In genomic region chr6:115943498-115944427, GRCm38 (mm10) we compare ENCODE assay signal across 22 mouse cellular contexts. TPM values are rescaled to one million over a fixed set of nuclear protein-coding genes. Genes with fewer than 3 reads are reported as not detected.
DNase-seq lines count a peak whose midpoint lies in the region; ATAC-seq and TF ChIP-seq lines count a peak whose summit lies in the region.
"Had no signal": no experiment of that assay in that cellular context is flagged by ENCODE, and none has a peak within 500 bp of the region (broad histone marks: within the 10 kb centered on the region; RNA-seq: fewer than 3 reads in every experiment).

No protein-coding gene starts in this region.

- H3K4me3 ChIP-seq in embryonic facial prominence, embryonic 14.5 days (ENCODE audit: low read depth, low read length) = no peak overlapping the region
- H3K4me3 ChIP-seq in embryonic facial prominence, embryonic 10.5 days = no peak overlapping the region
- no peak overlapping the region for H3K4me3 ChIP-seq in lung, postnatal 0 days (ENCODE audit: low read depth, low read length)
- H3K4me3 ChIP-seq: hindbrain, embryonic 10.5 days; kidney, embryonic 15.5 days; left cerebral cortex, adult 2 months; limb, embryonic 13.5 days; lung, embryonic 15.5 days; neural tube, embryonic 15.5 days had no signal

- no peaks in the 10 kb centered on the region for H3K9me3 ChIP-seq in embryonic facial prominence, embryonic 14.5 days (ENCODE audit: control insufficient read depth, low read length)
- H3K9me3 ChIP-seq in embryonic facial prominence, embryonic 10.5 days = no peaks in the 10 kb centered on the region
- H3K9me3 ChIP-seq in lung, postnatal 0 days (ENCODE audit: low read length) = no peaks in the 10 kb centered on the region
- H3K9me3 ChIP-seq: hindbrain, embryonic 10.5 days; kidney, embryonic 15.5 days; limb, embryonic 13.5 days; lung, embryonic 15.5 days; neural tube, embryonic 15.5 days had no signal

- WGBS in embryonic facial prominence, embryonic 14.5 days = 62% methylated on average over 9 of the region's 9 CpGs
- WGBS in embryonic facial prominence, embryonic 10.5 days = 83% methylated on average over 9 of the region's 9 CpGs
- 50% methylated on average over 9 of the region's 9 CpGs for WGBS in lung, postnatal 0 days

- no peak for TF ChIP-seq EP300 in lung, postnatal 0 days (IDR thresholded peaks at IDR 0.05)

- peaks cover 9% of the 10 kb centered on the region; the same call in 1 of the 2 replicates for H3K4me1 ChIP-seq in embryonic facial prominence, embryonic 14.5 days (ENCODE audit: control insufficient read depth, insufficient read depth, low read length)
- peaks cover 23% of the 10 kb centered on the region for H3K4me1 ChIP-seq in embryonic facial prominence, embryonic 10.5 days
- no peaks in the 10 kb centered on the region; the same call in 1 of the 2 replicates for H3K4me1 ChIP-seq in lung, postnatal 0 days (ENCODE audit: insufficient read depth, low read depth, low read length)
- H3K4me1 ChIP-seq: neural tube, embryonic 15.5 days had no signal

- H3K27me3 ChIP-seq in embryonic facial prominence, embryonic 14.5 days (replicated peaks; ENCODE audit: control insufficient read depth, insufficient read depth, low read length) = no peaks in the 10 kb centered on the region
- peaks cover 8% of the 10 kb centered on the region; the same call in 1 of the 2 replicates for H3K27me3 ChIP-seq in embryonic facial prominence, embryonic 10.5 days (replicated peaks; ENCODE audit: low read depth, poor library complexity, severe bottlenecking)
- H3K27me3 ChIP-seq in lung, postnatal 0 days (replicated peaks; ENCODE audit: insufficient read depth, low read length) = no peaks in the 10 kb centered on the region
- H3K27me3 ChIP-seq: kidney, embryonic 15.5 days; limb, embryonic 13.5 days; lung, embryonic 15.5 days; neural tube, embryonic 15.5 days had no signal

- no peak for TF ChIP-seq CTCF in lung, postnatal 0 days (IDR thresholded peaks at IDR 0.05)

- no peaks in the 10 kb centered on the region for H3K36me3 ChIP-seq in embryonic facial prominence, embryonic 14.5 days (ENCODE audit: control insufficient read depth, insufficient read depth, low read length)
- H3K36me3 ChIP-seq in embryonic facial prominence, embryonic 10.5 days (replicated peaks) = no peaks in the 10 kb centered on the region
- no peaks in the 10 kb centered on the region for H3K36me3 ChIP-seq in lung, postnatal 0 days (ENCODE audit: insufficient read depth, low read length)
- H3K36me3 ChIP-seq: hindbrain, embryonic 10.5 days; kidney, embryonic 15.5 days; limb, embryonic 13.5 days; lung, embryonic 15.5 days; neural tube, embryonic 15.5 days had no signal

- no peak overlapping the region for H3K9ac ChIP-seq in embryonic facial prominence, embryonic 14.5 days (ENCODE audit: low read depth, low read length)
- no peak overlapping the region for H3K9ac ChIP-seq in lung, postnatal 0 days (replicated peaks; ENCODE audit: low read depth)
- H3K9ac ChIP-seq: kidney, embryonic 15.5 days; limb, embryonic 13.5 days; lung, embryonic 15.5 days; neural tube, embryonic 15.5 days had no signal

- ATAC-seq in embryonic facial prominence, embryonic 14.5 days (ENCODE audit: low read depth) = no peak
- peak; percentile 34 for ATAC-seq in lung, postnatal 0 days
- 0 out of 2 replicates have a peak, but pooled peaks have one; percentile 39 for ATAC-seq in megakaryocyte-erythroid progenitor cell, adult 5-6 weeks (replicated peaks; ENCODE audit: low FRiP score, low TSS enrichment, poor library complexity, severe bottlenecking)

- H3K27ac ChIP-seq in embryonic facial prominence, embryonic 14.5 days (replicated peaks; ENCODE audit: low read depth, low read length) = no peak overlapping the region
- no peak overlapping the region for H3K27ac ChIP-seq in embryonic facial prominence, embryonic 10.5 days (replicated peaks)
- H3K27ac ChIP-seq in lung, postnatal 0 days (ENCODE audit: low read length) = peak overlapping the region; percentile 27; the same call in 1 of the 2 replicates
- H3K27ac ChIP-seq: hindbrain, embryonic 10.5 days; kidney, embryonic 15.5 days; left cerebral cortex, adult 2 months; limb, embryonic 13.5 days; lung, embryonic 15.5 days; neural tube, embryonic 15.5 days; stomach, postnatal 0 days had no signal

- H3K4me2 ChIP-seq in embryonic facial prominence, embryonic 14.5 days (ENCODE audit: low read depth, low read length) = no peak overlapping the region
- H3K4me2 ChIP-seq in lung, postnatal 0 days (replicated peaks; ENCODE audit: low read depth, low read length) = no peak overlapping the region
- H3K4me2 ChIP-seq: kidney, embryonic 15.5 days; limb, embryonic 13.5 days; lung, embryonic 15.5 days; midbrain, embryonic 11.5 days; neural tube, embryonic 15.5 days had no signal

- DNase-seq in embryonic facial prominence, embryonic 14.5 days (ENCODE audit: low spot score) = peak; percentile 46
- no peak for DNase-seq in embryonic facial prominence, embryonic 10.5 days (ENCODE audit: low spot score)
- DNase-seq in lung, postnatal 0 days (ENCODE audit: low spot score) = peak; percentile 55
- DNase-seq in lung, postnatal 36 days = no peak
- DNase-seq in c-Kit-positive CD71-positive TER-119-negative erythroid progenitor cells, embryonic 14.5 days (ENCODE audit: low read depth) = peak; percentile 17
- no peak for DNase-seq in cerebellum, adult 11 months
- no peak for DNase-seq in kidney, adult 18-20 months
- DNase-seq: adrenal gland, postnatal 25 days; B cell, adult 2 months; cerebellum, postnatal 36 days; thymus, postnatal 25 days had no signal

RNA-seq across cellular contexts. Expression of gene H1foo, which starts 1.0 kb away (rescaled TPM):
- not detected in 2 replicates for polyA plus RNA-seq in embryonic facial prominence, embryonic 14.5 days (2014; fragmentation: Nextera tagmentation; extraction: Ambion mirVana)
- not detected in 2 replicates for polyA plus RNA-seq in embryonic facial prominence, embryonic 10.5 days (2016; fragmentation: Nextera tagmentation; extraction: Ambion mirVana)
- polyA plus RNA-seq in lung, postnatal 0 days (2015; fragmentation: Nextera tagmentation; extraction: Ambion mirVana) = not detected in 2 replicates
- not detected in 2 replicates for total RNA-seq in megakaryocyte-erythroid progenitor cell, adult 5-6 weeks (2014; fragmentation: Nextera tagmentation)
- total RNA-seq in megakaryocyte-erythroid progenitor cell, adult 5-6 weeks (2017) = not detected in 2 replicates
- total RNA-seq: adrenal gland, postnatal 25 days; left cerebral cortex, adult 2 months had no signal
- polyA plus RNA-seq: embryonic facial prominence, embryonic 11.5 days; forebrain, embryonic 11.5 days; hindbrain, embryonic 10.5 days; kidney, embryonic 15.5 days; limb, embryonic 13.5 days; lung, embryonic 15.5 days; midbrain, embryonic 11.5 days; neural tube, embryonic 15.5 days; stomach, postnatal 0 days had no signal

RNA-seq across cellular contexts. Expression of gene Rho, which starts 12.2 kb away (rescaled TPM):
- 0.51 and 1.0 TPM in 2 replicates for polyA plus RNA-seq in embryonic facial prominence, embryonic 14.5 days (2014; fragmentation: Nextera tagmentation; extraction: Ambion mirVana)
- polyA plus RNA-seq in embryonic facial prominence, embryonic 10.5 days (2016; fragmentation: Nextera tagmentation; extraction: Ambion mirVana) = 0.33 and 0.51 TPM in 2 replicates
- 0.04 TPM in 1 of 2 replicates, not detected in the other for polyA plus RNA-seq in lung, postnatal 0 days (2015; fragmentation: Nextera tagmentation; extraction: Ambion mirVana)
- not detected in 2 replicates for total RNA-seq in megakaryocyte-erythroid progenitor cell, adult 5-6 weeks (2014; fragmentation: Nextera tagmentation)
- total RNA-seq in megakaryocyte-erythroid progenitor cell, adult 5-6 weeks (2017) = not detected in 2 replicates
- polyA plus RNA-seq: midbrain, embryonic 11.5 days had no signal

RNA-seq across cellular contexts. Expression of gene Plxnd1, which starts 51.0 kb away (rescaled TPM):
- polyA plus RNA-seq in embryonic facial prominence, embryonic 14.5 days (2014; fragmentation: Nextera tagmentation; extraction: Ambion mirVana) = 45.5 and 46.9 TPM in 2 replicates
- polyA plus RNA-seq in embryonic facial prominence, embryonic 10.5 days (2016; fragmentation: Nextera tagmentation; extraction: Ambion mirVana) = 26.8 and 28.1 TPM in 2 replicates
- polyA plus RNA-seq in lung, postnatal 0 days (2015; fragmentation: Nextera tagmentation; extraction: Ambion mirVana) = 26.9 and 33.4 TPM in 2 replicates
- 0.72 and 1.6 TPM in 2 replicates for total RNA-seq in megakaryocyte-erythroid progenitor cell, adult 5-6 weeks (2014; fragmentation: Nextera tagmentation)
- 0.11 and 1.4 TPM in 2 replicates for total RNA-seq in megakaryocyte-erythroid progenitor cell, adult 5-6 weeks (2017)

Comparison
In these comparisons a context has a peak if more than half of its experiments do, and no peak if none do; other contexts are left out.
1. DNase-seq: peak in embryonic facial prominence, embryonic 14.5 days (single experiment), lung, postnatal 0 days (single experiment) and c-Kit-positive CD71-positive TER-119-negative erythroid progenitor cells, embryonic 14.5 days (single experiment); none in embryonic facial prominence, embryonic 10.5 days (single experiment), lung, postnatal 36 days (single experiment), cerebellum, adult 11 months (single experiment) and kidney, adult 18-20 months (single experiment).